Mouse (Mus musculus): ENCODE data around the gene Abhd4.
"Not testable (repeated sequence)": the region's sequence is repeated elsewhere in the genome, so short reads cannot be mapped to it uniquely, and the experiment has no call there.

The Abhd4 gene

DNA sequence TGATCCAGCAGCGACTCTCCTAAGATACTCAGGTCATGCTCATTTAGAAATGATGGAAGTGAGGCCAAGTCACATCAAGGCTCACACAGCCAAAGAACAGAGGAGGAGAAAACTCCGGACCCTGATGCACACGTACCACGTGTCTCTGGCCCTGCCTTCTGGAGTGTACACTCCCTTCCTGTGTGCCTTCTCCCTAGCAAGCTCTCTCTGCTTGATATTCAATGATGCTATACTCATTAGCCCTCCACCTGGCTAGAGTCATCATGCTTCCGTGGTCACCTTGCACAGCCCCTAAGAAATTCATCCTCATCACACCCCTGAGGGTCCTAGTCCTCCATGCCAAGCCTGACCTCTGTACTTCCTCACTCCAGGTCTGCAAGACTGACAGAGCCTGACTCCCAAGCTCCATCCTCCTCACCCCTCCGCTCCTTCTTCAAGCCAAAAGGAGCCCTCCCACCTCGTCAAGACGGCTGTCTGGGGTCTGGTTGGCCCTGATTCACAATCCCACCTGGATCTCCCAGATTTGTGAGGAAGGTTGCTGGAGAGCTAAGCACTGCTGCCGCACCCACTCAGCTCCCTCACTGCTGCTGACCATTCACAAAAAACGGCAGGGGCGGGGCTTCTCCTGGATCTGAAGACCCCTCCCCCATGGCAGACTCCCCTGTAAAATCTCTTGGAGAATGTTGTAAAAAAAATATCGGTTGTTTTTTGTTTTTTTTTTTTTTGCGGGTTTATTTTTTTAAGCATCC is 30.5 kb upstream of the Abhd4 start:
- no peak for DNase-seq

- DNase-seq = no peak
Measured at GRCm38 (mm10) chr14:54224064-54224417, 29.9 kb upstream of the Abhd4 start.

DNA sequence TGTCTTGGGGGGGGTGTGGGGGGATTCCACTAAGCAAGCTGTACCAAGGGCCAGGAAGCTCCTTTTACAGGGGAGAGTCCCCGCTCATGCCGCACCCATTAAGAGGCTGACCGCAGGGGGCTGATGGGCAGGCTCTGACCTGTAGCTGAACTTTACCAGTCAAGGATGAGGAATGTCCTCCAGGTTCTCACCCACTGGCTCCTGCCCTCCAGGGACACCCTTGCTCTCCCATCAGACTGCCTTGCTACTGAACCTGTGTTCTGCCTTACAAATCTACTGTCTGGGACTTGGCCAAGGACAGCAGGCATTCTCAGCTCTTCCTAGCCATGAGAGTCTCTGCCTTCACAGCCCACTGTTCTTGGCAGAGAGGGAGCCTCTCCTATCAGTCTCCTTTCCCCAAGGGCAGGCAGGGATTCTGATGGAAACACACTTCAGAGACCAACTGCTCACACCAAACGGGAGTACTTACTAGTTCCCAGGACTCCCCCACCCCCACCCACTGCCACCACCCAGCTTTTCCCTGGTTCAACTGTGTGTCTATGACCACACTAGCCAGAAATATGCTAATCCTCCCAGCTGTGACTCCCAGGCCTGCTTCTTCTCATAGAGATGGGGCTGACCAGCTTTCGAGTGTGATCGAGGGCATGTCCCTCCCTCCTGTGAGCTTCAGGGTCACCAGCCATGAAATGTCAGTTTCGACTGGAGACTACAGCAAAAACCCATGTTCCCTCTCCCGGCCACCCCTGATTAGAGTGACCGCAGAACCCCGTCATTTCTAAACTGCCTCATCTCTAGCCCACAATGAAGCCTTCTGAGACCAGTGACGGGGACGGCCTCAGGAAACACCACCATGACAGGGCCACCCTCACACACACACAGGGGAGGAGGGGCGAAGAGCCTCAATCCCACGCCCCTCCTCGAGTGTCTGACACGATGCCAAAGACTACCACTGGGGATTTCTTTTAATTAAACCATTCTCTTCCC is 29.2 kb upstream of the Abhd4 start:
- no peak for DNase-seq

DNA sequence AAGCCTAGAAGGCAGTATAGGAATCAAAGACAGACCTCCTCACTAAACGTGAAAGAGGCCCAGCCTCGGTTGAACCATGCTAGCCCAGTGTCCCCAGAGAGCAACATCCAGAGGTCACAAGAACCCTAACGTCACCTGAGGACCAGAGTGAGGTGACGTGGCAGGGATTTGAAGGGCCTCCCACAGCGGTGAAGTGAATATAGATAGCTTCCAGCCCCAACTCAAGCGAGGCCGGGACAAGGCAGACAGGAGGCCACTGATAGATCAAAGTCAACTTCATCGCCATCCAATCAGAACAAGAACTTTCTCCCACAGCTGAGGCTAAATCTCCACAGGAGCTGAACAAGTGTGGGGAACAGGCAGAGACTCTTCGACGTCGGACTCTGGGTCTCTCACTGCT is 28.3 kb upstream of the Abhd4 start:
- DNase-seq = no peak

- no peak for DNase-seq
Measured at GRCm38 (mm10) chr14:54226911-54227811, 26.8 kb upstream of the Abhd4 start.

DNA sequence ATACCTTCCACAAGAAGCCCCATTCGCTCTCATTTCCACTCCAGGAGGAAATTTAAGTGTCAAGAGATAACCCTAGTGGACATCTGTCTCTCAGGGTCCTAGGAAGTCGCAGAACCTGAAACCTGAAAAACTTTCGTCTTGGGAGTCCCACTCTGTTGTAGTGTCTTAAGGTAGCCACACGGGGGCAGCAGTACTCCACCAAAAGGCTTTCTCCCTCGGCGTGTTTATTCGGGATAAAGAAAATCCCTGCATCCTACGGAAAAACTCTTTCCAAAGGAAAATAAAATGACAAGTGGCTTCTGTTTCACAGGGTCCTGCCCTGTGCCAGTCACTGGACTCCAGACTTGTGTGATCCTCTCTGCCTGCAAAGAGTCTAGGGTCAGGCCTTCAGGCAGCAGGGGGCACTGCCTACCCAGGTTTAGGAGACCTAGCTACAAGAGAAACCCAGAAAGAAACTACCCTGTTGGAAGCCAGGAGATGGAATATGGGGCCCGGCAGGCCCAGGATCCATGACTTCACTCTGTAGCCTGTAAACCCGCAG is 26.0 kb upstream of the Abhd4 start:
- DNase-seq = peak; percentile 68 to 76

- peak in 1 of 2 experiments; percentile 25 for DNase-seq
Measured at GRCm38 (mm10) chr14:54228501-54228900, 25.5 kb upstream of the Abhd4 start.

- peak in 1 of 2 experiments; percentile 15 for DNase-seq
Measured at GRCm38 (mm10) chr14:54228933-54229713, 24.9 kb upstream of the Abhd4 start.

DNA sequence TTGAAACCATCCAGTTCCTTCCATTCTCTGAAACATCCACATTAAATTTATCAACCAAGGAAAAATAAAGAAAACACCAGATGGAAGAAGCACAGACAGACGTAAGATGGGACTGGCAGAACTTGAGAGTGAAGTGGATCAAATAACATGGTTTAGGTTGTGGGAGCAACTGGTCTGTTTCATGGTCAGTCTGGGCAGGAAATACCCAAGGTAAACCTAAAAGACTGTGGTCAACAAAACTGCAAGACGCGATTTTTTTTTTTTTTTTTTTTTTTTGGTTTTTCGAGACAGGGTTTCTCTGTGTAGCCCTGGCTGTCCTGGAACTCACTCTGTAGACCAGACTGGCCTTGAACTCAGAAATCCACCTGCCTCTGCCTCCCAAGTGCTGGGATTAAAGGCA is 24.1 kb upstream of the Abhd4 start:
- not testable (repeated sequence) for DNase-seq

DNA sequence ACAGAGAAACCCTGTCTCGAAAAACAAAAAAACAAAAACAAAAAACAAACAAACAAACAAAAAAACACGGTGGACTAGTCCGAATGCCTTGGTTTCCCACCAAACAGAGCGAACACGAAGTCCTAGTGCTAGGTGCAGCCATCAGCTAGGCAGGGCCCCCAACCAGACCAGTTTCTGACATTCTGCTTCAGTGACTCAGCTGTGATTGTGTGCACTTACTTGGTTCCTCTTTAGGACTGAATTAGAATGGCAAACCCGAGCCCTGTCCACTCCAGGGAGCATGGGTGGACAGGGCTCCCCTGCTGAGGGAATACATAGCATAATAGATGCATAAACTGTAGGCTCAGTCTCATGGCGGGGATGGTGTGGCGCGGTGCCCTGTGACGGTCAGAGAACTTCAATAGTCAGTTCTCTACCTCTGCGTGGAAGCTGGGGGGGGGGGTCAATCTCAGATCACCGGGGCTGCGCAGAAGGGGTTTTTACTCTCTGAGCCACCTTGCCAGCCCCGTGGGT is 23.3 kb upstream of the Abhd4 start:
- no peak for DNase-seq

DNA sequence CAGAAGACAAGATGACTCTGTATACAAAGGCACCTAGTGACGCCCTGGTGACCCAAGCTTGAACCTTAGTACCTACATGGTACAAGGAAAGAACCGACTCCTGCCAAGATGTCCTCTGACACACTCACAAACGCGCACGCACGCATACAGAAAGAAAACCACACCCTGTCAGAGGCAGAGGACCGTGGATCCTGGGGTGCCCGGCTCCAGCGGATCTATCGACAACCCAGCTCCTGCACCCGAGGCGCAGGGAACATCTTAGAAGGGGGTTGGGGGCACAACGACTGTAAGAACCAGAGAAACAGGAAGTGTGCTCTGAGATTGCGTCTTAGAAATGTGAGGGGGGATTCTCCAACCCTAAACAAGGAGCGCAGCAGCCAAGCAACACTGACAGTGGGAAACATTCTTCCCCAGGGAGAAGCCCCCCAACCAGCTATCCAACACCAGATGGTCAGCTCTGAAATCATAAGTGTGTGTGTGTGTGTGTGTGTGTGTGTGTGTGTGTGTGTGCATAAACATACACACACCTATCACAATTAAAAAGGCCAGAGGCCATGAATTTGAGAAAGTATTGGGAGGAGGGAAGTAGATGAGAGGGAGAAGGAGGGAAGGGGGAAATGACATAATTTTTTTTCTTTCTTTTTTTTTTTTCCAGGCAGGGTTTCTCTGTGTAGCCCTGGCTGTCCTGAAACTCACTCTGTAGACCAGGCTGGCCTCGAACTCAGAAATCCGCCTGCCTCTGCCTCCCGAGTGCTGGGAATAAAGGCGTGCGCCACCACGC is 22.6 kb upstream of the Abhd4 start:
- no peak for DNase-seq

DNA sequence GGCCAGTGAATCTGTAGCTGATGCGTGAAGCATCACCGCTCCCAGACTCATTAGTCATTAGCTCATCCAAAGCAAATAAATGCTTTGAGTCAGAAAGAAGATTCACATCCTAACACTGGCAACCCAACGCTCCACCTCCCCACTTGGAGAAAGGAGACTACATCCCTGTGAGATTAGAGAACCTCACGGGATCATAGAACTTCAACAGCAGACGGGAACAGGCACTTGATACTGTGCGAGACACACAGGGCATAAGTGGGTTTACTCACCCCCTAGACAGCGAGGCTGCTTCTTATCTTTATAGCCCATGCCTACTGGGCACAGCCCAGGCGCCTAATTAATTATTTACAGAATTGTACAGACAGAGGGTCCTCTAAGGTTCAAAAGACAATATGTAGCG is 21.8 kb upstream of the Abhd4 start:
- no peak for DNase-seq

- no peak for DNase-seq
Measured at GRCm38 (mm10) chr14:54232811-54233558, 21.0 kb upstream of the Abhd4 start.

DNA sequence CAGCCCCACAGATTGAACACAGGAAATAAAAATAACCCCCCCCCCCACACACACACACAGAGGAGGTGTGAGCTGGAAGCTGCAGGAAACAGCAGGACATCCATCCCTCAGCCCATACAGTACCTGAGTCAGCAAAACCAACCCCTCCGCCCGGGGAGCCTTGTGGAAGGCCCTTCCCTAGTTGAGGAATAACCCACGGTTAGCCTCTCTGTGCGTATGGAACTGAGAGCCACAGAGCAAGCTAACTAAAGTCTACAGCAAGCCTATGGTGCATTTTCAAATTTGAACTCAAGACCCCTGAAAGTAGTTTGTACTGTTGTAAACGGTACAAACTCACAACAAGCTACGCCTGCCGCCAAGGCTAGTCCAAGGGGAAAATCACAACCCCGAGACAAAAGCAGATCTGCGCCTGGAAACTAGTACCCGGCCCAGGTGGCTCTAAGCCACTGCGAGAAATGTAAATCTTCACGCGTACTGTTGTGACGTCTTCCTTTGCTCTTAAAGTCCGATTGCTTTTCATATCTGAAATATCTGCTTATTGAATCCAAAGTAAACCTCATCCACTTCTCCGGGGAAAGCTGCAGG is 20.3 kb upstream of the Abhd4 start:
- DNase-seq = no peak

GRCm38 (mm10) chr14:54234231-54235040 is 19.6 kb upstream of the Abhd4 start:
- DNase-seq = no peak

DNA sequence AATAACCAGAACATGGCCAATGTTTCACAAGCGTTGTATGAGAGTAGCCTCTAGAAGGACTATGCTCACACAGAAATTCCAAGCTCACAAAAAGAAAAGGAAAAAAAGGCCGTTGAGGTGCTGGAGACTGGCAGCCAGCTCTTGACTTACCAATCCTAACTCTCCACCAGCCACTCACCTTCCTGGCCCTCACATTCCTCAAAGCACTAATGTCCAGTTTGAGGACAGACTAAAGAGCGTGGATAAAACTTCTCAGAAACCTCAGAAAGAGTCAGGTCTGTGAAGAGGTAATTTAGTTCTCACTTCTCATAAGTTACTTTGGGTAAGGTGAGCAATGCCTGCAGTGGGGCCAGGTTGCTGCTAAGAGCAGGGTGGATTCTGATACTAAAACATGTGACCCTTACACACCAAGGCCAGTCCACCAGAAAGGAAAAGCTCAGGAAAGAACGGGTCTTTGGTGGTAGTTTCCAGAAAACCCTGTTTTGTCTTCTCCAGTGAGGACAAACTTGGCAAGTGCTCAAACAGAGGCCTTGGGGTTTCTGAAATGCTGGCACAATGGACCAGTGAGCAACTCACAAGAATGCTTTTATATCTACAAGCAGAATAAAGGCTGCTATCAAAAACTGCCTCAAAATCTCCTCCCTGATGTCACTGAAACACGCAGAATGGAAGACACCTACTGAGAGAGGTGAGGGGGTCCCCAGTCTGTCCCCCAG is 18.0 kb upstream of the Abhd4 start:
- no peak for DNase-seq

DNA sequence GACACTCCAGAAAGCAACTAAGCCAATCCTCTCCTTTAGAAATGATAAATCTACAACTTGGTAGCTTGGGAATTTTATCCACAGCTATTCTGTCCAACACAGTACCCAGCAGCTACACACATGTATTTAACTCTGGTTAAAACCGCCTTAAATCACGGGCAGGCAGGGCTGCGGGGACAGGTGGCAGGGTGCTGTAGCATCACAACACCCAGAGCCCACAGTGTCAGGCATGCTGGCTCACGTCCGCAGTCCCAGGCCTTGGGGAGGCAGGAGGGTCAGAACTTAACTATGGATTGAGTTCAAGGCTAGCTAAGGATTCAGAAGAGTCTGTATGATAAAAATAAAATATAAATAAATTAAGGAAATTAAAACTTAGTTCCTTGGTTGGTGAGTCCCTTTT is 17.1 kb upstream of the Abhd4 start:
- no peak for DNase-seq
